Mouse (Mus musculus) lung, postnatal 0 days (tissue): ENCODE data around the gene Igsf21.

Experiments used
- CTCF ChIP-seq: IDR thresholded peaks from 2 replicates; pipeline ENCODE4 v1.5.1; 2016; ENCODE audit warnings: antibody characterized with exemption, mild to moderate bottlenecking
- EP300 ChIP-seq: IDR thresholded peaks from 2 replicates; pipeline ENCODE4 v1.6.1; 2016; ENCODE audit warnings: antibody characterized with exemption, mild to moderate bottlenecking, control low read depth

- TF ChIP-seq CTCF (no peak), EP300 (no peak)
Observed at GRCm38 (mm10) chr4:140102581-140103200, 143.9 kb downstream of the Igsf21 start.
